Mouse (Mus musculus): ENCODE data around the gene Pkd1l3.

Gene Pkd1l3

DNA sequence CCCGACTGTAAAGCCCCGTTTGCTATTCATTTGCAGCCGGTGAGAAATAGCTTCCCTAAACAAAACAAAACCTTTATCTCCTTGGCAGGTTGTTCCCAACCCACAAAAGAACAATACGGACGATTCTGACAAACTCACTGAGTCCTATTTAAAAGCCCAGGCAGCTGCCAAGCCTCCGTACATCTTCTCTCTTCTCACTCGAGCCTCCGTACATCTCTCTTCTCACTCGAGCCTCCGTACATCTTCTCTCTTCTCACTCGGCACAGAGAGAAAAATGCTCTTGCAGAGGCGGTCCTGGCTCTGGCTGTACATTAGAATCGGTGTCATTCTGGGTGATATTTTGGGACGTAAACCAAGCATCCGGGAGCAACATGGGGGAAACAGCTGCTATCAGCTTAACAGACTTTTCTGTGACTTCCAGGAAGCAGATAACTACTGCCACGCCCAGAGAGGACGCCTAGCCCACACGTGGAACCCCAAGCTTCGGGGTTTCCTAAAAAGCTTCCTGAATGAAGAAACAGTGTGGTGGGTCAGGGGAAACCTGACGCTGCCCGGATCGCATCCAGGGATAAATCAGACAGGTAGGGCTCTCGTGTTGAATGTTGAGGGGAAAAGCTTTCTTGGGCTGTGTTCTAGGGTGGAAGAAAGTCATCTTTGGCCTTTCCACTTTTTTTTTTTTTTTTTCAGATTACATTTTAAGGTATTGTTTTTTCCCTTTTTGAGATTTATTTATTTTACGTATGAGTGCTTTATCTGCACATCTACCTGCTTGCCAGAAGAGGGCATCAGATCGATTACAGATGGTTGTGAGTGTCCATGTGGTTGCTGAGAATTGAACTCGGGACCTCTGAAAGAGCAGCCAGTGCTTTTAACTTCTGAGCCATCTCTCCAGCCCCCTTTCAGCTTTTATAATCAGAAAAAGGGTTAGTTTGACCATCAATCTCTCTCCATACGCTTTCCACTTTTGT lies at the start of gene Pkd1l3:
Pkd1l3 (plus strand) TSS at position 275 of the 968 bp plus-strand sequence.
- DNase-seq (ENCODE audit: low read depth) = peak; percentile 85

DNA sequence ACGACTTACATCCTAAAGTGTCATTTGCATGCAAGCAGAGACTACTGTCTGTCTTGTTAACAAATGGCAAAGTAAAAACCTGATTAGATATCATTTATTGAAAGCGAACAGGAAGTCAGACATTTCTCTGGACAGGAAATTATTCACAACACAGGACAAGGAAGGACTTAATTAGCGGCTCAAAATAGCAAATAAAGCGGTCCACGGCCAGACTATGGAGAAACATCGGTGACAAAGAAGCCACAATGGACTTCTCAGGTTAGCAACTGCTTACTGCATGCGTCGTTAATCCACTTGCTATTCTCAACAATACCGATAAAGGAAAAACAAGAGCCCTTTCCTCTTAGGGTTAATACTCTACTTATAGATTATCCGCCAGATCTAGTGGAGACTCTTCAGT lies 49.6 kb upstream of the Pkd1l3 start:
- DNase-seq (ENCODE audit: low read depth) = peak; percentile 39

DNA sequence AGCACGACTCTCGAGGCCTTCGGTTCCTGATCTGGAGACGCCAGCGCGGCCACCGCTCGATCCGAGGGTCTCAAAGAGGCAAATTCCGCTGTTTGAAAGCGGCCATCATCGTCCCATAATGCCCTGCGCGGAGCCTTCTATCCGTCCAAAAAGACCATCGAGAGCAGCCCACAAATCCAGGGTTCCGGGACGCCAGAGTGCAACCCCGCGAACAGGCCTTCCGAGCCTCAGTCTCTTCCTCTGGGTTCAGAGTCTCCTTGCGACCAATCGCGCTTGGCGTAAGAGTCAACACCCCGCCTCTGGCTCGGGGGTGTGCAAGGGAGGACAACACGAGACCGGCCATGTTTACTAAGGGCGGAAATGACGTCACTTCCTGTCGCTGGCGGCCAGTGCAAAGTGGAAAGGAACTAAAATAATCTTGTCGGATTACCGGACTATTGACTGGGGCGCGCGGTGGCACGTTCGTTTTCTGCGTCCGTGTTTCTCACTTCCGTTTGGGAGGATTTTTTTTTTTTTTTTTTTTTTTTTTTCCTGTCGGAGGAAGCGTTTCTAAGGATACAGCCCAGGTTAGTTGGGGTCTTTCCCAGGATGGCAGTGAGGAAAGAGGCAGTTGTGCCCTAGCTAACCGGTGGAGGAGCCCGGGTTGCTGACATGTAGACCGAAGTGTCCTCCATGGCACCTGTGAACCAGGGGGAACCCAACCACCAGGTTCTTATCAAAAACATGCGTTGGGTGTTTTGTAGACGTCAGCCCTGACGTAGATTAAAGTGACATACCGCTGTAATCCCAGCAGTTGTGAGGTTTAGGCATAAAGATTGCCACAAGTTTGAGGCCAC lies 48.6 kb upstream of the Pkd1l3 start, which contains the start of the genes Dhx38 and Txnl4b:
Dhx38 (minus strand) TSS at position 364 of the 836 bp plus-strand sequence.
Txnl4b (plus strand) TSS at position 395 of the 836 bp plus-strand sequence.
- peak; percentile 100 for DNase-seq (ENCODE audit: low read depth)

DNA sequence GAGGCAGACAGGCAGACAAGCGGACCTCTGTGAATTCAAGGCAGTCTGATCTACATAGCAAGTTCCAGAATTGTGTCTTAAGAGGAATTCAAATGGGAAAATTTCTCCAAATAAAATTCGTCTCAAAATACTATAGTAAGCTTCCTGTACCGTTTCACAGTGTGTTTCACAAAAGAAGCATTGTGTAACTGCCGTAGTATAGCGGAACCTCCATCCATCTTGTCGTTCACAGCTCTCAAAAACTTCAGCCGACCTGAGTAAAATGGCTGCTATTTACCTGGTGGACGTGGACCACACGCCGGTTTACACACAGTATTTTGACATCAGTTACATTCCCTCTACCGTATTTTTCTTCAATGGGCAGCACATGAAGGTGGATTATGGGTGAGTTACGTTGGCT lies 43.2 kb upstream of the Pkd1l3 start:
- DNase-seq (ENCODE audit: low read depth) = no peak

DNA sequence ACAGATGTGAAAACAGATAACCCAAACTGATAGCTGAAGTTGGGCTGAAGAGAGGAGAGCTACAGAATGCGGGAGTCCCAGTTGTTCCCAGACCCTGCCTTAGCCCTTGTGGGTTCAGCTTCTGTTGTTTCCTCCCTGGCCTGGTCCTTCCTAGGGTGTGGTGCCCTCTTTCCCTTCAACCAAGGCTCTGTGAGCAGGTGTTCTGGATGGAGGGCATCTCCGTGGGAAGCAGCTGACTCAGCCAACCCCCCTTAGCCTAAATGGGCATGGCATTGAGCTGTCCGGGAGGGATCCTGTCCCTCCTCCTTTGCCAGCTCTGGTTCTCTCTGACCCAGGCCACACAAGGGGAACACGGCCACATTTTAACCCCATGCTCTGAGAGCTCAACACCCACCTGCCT lies 38.0 kb upstream of the Pkd1l3 start:
- DNase-seq (ENCODE audit: low read depth) = no peak

DNA sequence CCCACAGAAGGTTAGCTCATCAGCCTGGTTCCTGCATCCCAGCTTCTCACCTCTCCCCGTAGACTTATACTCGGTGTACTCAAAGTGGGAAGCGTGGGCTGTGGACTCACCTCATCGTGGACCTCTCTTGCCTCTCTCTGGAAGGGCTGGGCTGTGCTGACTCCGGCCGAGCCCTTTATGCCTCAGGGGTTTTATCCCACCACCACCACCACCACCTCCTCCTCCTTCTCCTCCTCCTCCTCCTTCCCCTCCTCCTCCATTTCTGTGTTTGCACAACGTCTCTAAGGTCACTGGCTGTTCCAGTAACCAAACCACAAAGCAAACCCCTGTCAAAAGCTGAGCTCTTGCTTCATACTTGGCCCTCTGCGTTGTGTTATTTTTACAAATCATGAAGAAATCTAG lies 35.4 kb upstream of the Pkd1l3 start, which contains the start of gene Hp:
Hp (minus strand) TSS at position 273 of the 402 bp plus-strand sequence.
- DNase-seq (ENCODE audit: low read depth) = peak; percentile 90

DNA sequence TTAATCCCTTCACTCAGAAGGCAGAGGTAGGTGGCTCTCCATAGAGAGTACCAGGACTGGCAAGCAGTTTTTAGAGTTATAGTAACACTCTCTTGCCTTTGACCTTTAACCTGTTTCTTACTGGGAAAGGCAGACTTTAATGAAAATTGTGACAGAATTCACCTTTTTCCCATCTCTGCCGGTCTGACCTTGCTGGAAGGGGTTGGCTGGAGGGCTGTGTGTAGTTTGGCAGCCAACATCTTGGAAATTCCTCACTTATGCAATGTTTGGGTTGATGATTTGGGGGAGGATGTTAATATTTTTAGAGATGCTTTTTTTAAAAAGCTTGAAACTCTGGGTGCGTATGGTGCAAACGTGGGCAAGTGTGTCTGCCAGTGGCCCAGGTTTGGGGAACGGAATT lies 30.0 kb upstream of the Pkd1l3 start:
- DNase-seq (ENCODE audit: low read depth) = no peak

DNA sequence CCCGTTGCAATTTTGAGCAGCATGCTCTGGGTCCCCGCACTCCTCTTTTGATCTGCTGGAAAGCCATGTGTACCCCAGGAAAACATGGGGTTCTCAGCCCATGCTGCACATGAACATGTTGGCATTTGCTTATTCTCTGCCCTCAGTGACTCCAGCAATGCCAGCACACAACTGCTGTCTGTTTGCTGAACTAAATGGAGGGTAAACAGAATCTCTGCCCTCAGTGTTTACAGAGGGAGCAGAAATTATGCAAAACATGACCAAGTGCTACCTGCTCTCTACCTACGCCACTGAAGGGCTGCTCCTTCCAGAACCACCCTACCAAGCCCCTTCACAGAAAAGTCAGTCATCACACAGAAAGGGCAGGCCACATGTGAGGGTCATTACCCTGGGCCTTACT lies 29.5 kb upstream of the Pkd1l3 start:
- no peak for DNase-seq (ENCODE audit: low read depth)

DNA sequence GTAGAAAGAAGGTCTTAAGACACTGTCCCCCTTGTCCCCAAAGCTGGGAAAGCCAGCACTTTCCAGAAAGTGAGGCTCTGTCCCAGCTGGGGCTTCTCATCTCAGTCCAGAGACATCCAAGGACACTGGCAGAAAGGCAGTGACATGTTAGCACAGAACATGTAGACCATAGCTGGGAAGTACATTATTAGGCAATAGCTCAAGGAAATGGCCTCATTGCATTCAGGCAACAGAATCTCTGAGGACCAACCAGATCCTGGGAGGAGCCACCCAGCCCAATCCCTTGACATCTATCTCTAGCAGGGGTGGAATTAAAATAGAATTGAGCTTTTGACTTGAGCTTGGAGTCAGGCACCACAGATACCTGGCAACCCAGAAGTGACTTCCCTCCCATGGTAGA lies 28.7 kb upstream of the Pkd1l3 start:
- peak; percentile 76 for DNase-seq (ENCODE audit: low read depth)

DNA sequence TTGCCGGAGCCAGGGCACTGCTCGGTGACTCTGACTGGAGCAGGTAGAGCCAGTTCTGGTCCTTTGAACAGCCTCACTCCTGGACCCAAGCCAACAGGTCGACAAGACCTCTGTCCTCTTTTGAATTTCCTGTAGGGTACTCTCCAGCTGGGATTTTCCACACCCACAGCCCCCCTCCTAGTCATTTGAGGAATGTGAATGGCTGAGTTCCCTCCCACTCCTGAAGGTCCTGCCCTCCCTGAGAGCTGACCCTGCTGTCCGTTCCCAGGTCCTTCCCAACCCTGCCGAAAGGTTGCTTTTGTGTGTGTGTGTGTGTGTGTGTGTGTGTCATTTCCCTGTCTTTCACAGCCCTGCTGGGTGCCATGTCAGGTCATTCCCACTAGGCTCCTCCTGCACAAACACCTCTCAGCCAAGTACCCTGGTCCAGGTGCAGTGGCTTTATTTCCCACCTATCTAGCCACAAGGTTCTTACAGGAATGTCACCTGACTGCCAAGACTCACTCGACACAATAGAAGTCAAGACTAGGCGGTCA lies 27.3 kb upstream of the Pkd1l3 start:
- DNase-seq (ENCODE audit: low read depth) = no peak

DNA sequence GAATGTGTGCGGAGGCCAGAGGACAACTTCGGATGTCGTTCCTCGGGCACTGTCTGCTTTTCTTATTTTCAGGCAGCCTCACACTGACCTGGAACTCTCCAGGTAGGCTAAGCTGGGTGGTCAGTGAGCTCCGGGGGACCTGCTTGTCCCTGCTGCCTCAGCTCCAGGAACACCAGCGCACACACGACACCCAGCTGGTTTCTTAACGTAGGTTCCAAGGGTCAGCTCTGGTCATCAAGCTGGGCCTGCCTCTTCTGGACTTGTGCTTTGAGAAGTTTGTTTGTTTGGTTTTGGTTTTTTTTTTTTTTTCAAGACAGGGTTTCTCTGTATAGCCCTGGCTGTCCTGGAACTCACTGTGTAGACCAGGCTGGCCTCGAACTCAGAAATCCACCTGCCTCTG lies 23.4 kb upstream of the Pkd1l3 start:
- DNase-seq (ENCODE audit: low read depth) = no peak

DNA sequence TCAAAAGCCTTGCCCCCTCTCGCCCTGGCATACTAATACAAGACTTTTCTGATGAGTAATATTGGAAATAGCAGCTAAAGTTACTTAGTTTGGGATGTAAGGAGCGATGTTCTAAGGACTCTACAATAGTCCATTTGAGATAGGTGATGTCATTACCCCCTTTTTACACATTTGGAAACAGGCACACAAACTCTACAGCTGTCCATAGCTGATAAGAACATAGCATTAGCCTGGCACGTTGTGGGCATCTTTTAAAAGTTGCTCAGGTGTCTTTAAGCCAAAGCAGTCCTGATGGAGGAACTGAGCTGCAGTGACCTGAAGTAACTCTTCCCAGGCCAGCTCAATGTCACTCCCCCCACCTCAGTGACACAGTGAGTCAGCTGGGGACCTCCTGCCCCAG lies 22.9 kb upstream of the Pkd1l3 start:
- DNase-seq (ENCODE audit: low read depth) = no peak

DNA sequence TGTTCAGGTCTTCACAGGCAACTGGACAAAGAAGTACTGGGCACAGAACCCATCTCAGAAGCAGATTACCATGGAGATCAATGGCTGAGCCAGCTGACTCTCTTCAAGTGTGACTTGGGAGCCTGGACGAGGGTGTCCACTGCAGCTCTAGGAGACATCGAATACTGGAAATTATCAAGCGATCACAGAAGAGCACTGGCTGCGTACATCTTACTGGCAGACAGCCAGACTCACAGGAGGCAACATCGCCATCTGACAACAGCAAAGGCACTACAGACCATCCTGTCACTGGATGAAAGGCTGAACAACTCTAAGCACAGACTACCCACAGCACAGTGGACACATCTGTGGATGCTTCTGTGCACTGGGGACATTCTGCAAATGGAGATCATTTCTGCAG lies 22.2 kb upstream of the Pkd1l3 start:
- no peak for DNase-seq (ENCODE audit: low read depth)

DNA sequence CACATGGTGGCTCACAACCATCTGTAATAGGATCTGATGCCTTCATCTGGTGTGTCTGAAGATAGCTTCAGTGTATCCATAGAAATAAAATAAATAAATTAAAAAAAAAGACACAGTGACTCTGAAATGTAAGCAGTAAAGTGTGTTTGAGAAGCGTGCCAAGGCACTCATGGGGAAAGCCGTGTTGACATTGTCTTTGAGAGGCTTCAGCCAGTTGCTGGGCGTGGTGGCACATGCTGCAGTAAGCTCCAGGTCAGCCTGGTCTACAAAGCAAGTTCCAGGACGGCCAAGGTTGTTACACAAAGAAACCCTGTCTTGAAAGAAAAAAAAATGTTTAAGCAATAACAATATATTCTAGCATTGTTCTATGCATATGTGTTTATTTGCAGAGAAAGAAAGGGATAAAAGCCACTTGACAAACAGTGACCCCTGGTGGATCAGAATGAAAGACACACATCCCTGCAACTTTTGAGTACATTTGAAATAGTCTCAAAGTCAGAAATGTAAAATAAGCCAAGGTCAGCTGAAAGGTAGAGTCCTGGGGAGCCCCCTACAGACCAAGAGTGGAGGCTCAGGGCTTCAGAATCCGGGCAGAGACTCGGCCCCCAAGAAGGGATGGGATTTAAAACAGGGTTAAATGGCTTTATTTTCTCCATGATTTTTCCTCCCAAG lies 21.1 kb upstream of the Pkd1l3 start:
- peak; percentile 82 for DNase-seq (ENCODE audit: low read depth)

DNA sequence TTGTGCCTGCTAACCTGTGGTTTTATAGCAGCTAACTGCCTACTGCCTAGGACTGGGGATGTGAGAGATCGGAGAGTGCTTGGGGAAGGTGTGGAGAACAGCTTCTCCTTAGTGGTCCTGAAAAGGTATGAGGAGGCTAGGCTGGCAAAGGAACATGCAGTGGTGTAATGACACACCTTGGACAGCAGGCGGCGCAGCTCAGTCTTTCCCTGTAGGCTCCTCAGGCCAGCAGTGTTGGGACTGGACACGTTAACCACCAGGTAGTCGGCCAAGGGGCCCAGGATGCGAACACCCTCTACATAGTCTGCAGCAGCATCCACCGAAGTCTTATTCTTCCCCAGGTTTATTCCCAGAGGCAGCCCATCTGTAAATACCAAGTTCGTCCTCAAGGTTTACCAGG lies 18.5 kb upstream of the Pkd1l3 start:
- DNase-seq (ENCODE audit: low read depth) = peak; percentile 59

DNA sequence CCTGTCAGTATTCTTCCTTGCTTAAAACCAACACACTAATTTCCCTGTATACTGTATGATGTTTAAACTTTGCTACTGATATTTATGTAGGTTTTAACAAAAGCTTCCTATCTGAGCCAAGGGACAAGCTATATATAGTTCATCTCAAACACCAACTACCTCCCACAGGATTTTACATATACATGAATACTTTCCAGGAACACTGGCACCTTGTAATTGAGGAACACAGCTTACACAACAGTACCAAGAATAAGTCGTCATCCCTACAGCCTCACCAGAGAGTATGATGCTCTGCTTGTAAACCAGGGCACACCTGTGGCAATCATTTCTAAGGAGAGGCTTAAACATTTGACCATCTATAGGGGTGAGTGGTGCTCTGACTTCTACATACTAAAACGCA lies 7.6 kb upstream of the Pkd1l3 start:
- DNase-seq (ENCODE audit: low read depth) = no peak

DNA sequence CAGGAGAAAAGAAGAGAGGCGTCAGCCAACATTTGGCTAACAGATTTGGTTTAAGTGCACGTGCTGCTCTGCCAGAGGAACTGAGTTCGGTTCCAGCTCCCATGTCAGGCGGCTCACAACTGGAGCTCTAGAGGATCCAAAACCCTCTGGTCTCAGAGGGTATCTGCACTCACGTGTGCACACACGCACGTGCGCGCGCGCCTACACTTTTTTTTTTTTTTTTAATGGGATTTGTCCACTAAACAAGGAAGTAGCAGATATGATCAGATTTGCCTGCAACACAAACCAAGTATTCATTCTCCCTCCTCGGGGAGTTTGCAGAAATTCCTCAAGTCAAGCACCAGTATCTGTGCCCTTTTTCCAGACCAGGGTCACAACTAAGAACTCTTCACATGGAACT lies 6.7 kb upstream of the Pkd1l3 start:
- peak; percentile 70 for DNase-seq (ENCODE audit: low read depth)

DNA sequence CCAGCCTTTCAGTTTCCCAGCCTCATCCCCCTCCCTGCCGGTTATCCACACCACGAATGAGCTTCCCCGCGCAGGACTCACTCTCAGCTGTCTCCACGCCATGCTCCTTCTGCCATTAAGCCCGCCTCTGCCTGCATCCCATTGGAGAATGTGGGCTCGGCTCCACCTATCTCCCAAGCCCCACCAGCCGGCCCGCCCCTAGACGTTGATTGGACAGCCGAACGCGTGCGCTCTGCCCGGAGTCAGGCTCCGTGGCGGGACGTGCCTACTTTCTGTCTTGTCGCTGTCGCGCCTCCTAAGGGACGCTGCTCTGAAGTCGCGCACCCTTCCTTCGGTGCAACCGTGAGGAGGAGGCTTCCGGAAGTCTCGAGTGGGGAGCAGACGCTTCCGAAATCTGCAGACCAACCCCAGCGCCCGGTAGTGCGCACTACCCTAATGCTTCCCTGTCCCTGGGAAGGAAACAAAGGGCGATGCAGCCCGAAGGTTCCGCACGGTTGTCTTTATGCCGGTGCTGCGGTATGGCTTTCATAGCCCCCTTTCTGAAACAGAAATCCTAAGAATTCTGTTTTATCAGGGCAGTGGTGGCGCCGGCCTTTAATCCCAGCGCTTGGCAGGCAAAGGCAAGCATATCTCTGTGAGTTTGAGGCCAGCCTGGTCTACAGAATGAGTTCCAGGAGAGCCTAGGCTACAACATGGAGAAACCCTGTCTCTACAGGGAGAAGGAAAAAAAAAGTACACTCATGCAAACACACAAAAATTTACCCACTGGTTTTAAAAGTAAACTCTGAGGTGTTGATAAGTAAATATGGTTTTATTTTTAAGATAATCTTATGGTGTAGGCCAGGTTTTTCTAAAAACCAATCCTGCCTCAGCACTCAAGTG lies 5.8 kb upstream of the Pkd1l3 start, which contains the start of gene Dhodh:
Dhodh (minus strand) TSS at position 403 of the 882 bp plus-strand sequence.
- DNase-seq (ENCODE audit: low read depth) = peak; percentile 97

DNA sequence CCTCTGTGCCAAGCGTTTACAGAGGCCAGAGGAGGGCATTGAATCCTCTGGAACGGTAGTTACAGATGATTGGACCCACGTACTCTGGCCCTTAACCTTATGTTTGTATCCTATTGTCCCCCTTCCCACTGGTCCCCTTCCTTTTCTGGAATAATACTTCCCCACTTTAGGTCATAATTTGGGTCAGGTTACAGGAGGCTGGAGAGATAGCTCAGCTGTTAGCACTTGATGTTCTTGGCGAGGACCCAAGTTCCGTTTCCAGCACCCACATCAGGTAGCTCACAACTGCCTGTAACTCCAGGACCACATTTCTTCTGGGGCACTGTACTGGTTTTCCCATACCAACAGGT lies 5.2 kb upstream of the Pkd1l3 start:
- peak; percentile 74 for DNase-seq (ENCODE audit: low read depth)

DNA sequence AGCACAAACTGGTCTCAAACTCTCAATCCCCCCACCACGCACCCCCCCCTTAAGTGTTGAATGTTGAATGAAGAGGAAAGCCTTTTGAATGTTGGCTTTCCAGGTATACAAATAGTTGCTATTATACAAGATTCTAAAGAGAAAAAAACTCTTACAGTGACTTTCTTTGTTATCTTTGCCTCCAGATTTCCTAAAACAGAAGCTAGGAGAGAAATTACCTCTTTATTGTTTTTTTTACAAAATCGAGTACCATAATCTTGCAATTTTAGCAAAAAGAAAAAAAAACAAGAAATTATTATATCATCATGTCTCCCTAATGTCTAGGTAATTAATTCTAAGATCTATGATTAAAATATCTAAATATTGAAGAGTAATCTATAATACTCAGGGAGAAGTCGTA lies 1.3 kb downstream of the Pkd1l3 start:
- no peak for DNase-seq (ENCODE audit: low read depth)

DNA sequence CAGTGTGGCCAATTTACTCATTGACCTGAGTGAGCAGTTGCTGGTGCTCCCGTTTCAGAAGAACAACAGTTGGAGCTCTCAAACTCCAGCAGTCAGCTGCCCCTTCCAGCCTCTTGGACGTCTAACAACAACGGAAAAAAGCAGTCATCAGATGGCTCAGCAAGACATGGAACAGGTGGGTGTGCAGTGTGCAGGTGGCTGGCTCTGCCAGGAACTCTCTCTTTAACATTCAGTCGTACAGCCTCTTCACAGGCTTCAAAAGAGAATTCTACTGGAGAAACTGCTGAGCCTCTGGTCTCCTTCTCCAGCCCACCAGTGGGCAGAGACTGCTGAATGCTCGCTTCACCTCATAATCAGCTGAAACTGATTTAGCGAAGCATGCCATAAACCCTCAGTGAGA lies 14.3 kb downstream of the Pkd1l3 start:
- no peak for DNase-seq (ENCODE audit: low read depth)
